Mouse (Mus musculus) frontal cortex, postnatal 14 days (tissue): Measurements from ENCODE around the gene Emcn.

Experiments
- DNase-seq, 2 experiments: peaks; one replicate each; pipeline ENCODE4 v3.0.0; 2022; ENCODE audit warnings: low spot score in 2 of 2

The Emcn gene

DNA sequence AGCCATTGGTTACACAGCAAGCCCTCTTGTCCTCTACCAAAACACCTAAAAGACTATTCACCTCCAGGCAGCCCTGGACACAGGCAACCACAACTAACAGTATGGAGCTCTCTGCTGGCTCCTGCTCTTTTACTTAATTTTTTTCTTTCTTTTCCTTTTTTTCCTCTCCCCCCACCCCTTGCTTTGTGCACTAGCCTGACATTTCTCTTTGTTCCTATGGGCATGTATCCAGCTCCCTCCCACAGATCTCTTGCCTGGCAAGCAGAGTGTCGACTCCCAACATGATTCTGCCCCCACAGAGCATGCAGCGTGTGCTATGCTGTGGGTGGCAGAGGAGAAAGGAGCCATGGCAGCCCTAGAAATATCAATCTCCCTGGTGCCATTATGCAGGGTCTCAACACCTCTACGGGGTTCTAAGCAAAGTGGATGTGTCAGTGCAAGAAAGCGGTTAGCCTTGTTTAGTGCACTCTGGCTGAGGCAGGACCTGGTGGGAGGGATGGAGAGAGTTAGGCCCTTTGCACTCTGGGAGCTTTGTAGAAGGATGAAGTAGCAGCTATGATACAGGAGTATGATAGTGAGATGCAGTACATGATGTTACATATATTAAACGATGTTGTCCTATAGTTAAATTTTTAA is 74.7 kb downstream of the Emcn start:
- peak; percentile 51 to 58 for DNase-seq

DNA sequence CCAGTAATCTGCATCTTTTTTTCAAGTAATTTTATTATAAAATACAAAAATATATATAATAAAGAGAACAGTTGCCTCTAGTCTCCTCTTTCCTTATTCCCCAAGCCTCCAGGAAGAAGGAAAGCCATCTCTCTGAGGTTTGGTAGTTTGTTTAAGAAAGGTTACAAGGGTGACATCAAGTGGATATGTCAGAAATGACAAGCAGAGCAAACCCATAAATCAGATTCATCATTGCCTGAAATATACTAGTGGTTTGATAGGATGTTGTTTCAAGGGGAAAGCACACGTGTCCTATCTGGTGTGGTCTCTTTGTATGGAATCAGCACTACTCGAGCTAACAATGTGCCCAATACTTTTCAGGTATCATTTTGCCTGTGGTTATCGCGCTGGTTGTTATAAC is 77.8 kb downstream of the Emcn start:
- no peak for DNase-seq

DNA sequence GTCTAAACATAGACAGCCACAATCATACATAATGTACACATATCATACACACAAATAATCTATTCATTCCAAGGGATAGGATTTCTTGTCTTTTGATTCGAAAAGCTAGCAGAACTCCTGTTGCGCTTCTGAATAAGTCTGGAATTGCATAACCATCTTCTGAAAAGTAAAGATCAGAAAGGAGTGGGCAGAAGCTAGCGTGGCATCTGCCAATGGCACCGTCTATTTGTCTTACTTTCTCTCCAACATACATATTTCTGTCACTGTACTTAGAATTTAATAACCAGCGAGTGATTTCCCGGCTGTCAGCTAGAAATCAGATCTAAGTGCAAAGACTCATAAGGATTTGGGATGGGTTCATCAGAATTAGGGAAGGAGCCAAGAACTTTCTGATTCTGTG is 88.6 kb downstream of the Emcn start:
- no peak for DNase-seq

DNA sequence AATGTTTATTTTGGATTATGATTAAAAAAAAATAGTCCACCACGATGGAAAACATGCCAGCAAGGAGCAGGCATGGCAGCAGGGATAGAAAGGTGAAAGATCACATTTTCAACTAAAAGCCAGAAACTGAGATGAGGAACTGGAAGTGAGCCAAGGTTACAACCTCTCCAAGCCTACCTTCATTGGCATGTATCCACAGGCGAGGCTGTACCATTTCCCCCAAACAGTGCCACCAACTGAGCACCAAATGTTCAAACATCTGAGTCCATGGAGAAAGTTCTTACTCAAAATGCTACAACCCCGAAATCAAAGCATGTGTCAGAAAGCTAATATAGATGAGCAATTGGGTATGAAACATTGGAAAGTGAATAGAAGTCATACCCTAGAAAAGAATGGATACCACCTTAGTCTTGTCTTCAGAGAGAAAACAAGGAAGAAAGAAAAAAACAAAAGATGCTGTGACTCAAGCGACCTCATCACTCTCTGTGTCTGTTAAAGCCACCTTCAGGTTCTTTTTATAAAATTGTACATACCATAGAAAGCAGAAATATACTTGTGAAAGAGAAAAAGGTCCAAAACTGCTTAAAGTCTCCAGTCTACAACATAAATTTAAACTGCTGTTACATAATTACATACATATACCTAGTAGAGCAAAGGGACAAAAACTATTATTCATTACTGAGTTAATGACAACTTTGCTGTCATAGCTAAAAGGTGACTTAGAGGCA is 124.2 kb downstream of the Emcn start:
- DNase-seq = no peak

DNA sequence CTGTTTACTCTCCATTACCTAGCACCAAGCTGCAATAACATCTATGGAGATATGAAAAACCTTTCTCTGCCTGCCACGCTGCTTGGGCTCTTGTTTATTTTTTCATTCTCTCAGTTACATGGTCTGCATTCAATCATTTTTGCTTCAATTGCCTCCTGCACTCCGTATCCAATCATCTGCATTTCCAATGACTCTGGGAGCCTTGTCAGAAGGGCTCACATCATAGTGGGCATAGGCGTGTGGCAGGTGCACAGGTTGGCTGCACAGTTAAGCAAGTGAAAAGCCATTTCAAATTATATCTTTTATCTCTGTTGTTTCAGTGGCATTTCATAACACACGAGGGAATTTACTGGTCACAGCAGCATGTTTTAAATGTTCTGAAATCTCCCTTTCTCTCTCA is 125.1 kb downstream of the Emcn start:
- DNase-seq = no peak

DNA sequence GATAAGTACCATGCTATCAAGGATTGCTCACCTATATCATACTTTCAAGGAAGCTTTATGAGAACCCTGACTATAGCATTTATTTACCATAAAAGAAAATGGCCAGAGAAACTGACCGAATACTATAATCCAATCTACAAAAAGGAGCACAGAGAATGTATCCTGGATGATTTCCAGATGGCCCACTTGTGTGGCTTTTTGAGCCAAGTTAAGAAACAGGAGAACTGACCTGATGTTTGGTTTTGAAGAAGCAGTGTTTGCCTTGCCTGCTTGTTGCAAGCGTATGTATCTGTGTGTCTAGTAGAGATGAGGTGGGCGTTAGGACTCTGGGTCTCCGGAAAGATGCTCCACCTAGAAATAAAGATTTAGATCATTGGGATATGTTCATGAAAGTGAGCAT is 125.9 kb downstream of the Emcn start:
- DNase-seq = no peak

DNA sequence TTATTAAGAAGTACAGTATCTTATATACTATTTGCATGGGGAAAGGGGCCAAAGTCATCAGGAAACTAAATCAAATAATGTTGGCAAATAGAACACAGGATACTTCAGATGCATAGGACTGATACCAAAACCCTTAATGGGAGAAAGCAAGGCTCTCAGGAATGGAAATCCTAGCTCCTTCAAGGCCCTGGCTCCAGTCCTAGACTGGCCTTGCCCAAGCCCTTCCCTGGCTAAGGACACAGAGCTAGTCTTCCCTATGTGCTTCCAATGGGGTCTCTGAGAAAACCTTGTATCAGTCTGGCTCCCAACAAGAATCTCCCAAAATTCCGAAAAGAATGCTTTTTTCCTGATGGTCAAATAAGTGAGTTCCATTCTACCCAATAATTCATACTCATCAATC is 126.5 kb downstream of the Emcn start:
- DNase-seq = no peak

DNA sequence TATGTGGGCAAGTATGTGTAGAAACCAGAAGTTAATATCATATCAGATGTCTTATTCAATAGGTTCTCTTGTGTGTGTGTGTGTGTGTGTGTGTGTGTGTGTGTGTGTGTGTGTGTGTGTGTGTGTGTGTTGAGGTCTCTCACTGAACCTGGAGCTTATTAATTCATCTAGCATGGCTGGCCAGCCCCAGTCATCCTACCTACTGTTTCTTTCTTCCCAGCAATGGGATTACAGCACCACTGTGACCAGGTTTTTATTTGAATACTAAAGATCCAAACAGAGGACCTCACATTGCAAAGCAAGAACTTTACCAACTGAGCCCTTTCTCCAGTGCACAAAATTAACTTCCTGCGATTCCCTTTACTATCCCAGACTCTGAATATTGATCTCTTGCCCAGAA is 131.3 kb downstream of the Emcn start:
- no peak for DNase-seq

DNA sequence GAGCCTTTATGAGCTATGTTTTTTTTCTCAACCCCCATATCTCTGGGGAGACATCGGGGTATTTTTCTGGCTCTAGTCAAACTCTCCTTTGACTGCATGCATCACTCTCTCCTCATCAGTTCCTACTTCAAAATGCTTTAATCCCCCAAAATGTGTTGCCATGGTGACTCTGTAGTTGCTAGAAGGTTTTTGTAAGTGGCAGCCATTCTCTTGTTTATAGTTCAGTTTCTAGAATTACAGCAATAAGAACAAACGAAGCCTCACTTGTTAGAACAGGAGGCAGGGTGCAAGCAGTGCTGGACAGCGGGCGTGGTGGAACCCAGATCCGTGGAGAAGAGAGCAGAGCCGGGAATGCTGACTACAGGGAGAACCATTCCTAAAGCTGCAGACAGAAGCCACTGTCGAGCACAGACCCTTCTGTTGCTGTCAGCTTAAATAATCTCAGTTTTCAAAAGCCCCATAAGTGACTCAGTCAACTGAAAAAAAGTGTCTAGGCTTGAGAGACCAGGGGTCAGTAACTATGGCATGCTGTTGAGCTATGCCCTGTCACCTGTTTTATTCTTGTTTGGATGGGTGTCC is 139.0 kb downstream of the Emcn start:
- peak in 1 of 2 experiments; percentile 10 for DNase-seq

DNA sequence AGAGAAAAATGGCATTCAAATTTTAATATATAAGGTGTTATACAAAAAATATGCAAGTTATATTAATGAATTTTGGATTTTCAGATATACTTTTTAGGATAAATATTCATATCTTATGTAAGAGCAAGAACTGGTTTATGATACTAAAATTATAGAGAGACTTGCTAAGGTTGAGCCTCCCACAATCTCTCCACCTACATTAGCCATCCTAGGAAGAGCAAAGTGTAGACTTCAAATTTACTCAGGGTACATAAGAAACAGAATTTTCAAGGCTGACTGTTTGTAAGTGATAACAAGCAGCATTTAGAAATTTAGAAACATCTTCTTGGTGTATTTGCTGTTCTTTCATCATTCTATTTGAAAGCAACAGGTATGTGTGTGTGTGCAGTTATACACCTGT is 140.3 kb downstream of the Emcn start:
- no peak for DNase-seq
